Mouse (Mus musculus) small intestine, adult 2 months (tissue): ENCODE results near the gene Edem2. TPM values are rescaled to one million over a fixed set of nuclear protein-coding genes. Genes with fewer than 3 reads are reported as not detected.

ENCODE experiments used
- H3K27ac ChIP-seq: fragments of 200-500 bp; 2 replicates; pipeline ENCODE4 v1.5.1; 2012; ENCODE audit warnings: low read depth, low read length, control low read depth, inconsistent platforms; ENCODE audit not compliant: insufficient read depth
- H3K27me3 ChIP-seq: fragments of 200-500 bp; 2 replicates; pipeline ENCODE4 v1.6.1; 2012; ENCODE audit warnings: mild to moderate bottlenecking, moderate library complexity, low read length, inconsistent platforms; ENCODE audit not compliant: control insufficient read depth, insufficient read depth
- H3K36me3 ChIP-seq: fragments of 200-500 bp; 2 replicates; pipeline ENCODE4 v1.6.1; 2012; ENCODE audit warnings: mild to moderate bottlenecking, low read length, control low read depth, inconsistent platforms; ENCODE audit not compliant: control insufficient read depth, insufficient read depth
- H3K4me1 ChIP-seq: fragments of 200-500 bp; 2 replicates; pipeline ENCODE4 v1.6.1; 2012; ENCODE audit warnings: low read length, inconsistent platforms, mixed read lengths; ENCODE audit not compliant: control insufficient read depth, insufficient read depth, insufficient read length
- H3K4me3 ChIP-seq: fragments of 200-500 bp; 2 replicates; pipeline ENCODE4 v1.5.1; 2012; ENCODE audit warnings: low read depth, mild to moderate bottlenecking, control low read depth, inconsistent platforms, low read length, moderate library complexity
- CTCF ChIP-seq: fragments of 200-500 bp; IDR thresholded peaks from 2 replicates; pipeline ENCODE4 v1.5.1; 2012; ENCODE audit warnings: low read depth, mild to moderate bottlenecking, control low read depth, inconsistent platforms, low read length, moderate library complexity, mixed read lengths; ENCODE audit not compliant: insufficient replicate concordance, insufficient read length; ENCODE audit errors: extremely low read depth
- POLR2A ChIP-seq: fragments of 200-500 bp; IDR thresholded peaks from 2 replicates; pipeline ENCODE4 v1.6.1; 2012; ENCODE audit warnings: low read depth, mild to moderate bottlenecking, control low read depth, inconsistent platforms, low read length, moderate library complexity
- WGBS: fragments of 180-500 bp; shearing (Covaris S2); methylation state at CpG from one replicate; pipeline ENCODE4 v1.1.7; 2018; 5-methylcytosine and 5-hydroxymethylcytosine counted together
- polyA plus RNA-seq: library from polyadenylated mRNA; depleted of rRNA; stranded (reverse); fragments of >200 nt; gene quantifications from 2 replicates; pipeline ENCODE4 v1.2.3, GENCODE M21; 2012

Edem2 gene
- polyA plus RNA-seq, 1 experiment = 96.4 TPM

DNA sequence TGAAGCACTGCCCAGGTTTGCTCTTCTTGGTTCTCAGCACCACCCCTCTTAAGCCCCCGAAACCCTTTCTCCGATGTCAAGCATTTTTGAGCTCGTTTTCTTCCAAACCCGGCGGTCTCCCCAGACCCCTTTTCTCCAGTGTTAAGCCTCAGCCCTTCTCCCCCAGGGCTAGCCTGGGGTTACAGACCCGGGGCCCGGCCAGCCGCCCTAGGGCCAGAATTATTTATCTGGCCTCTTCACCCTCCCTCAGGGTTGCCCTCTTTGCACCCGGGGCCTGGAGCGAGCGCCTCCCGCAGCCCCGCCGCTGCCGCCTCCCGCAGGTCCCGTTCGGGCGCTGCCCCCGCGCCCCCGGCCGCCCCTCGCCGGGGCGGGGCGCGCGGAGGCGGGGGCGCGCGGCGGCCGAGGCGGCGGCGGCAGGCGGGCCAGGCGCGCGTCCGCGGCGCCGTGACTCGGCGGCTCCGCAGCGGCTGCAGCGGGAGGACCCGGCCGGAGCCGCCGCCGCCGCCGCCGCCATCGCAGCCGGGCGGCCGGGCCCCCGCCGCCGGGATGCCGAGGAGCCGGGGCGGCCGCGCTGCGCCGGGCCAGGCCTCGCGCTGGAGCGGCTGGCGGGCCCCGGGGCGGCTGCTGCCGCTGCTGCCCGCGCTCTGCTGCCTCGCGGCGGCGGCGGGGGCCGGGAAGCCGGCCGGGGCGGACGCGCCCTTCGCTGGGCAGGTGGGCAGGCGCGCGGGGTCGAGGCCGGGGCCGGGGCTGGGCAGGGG lies 45.8 kb upstream of the Edem2 start, which contains the start of gene Mmp24:
Gene Mmp24 (plus strand): TSS at position 416 of the 758 bp plus-strand sequence.
- no peaks in the 10 kb centered on the region for H3K36me3 ChIP-seq
- H3K4me3 ChIP-seq = peak within 1 kb of the TSS; percentile 45
- WGBS = 21% methylated on average over 100 of the region's 100 CpGs
- peaks cover 3% of the 10 kb centered on the region for H3K4me1 ChIP-seq
- TF ChIP-seq POLR2A = no peak
- TF ChIP-seq CTCF = no peak
- H3K27ac ChIP-seq = no peak within 1 kb of the TSS
- H3K27me3 ChIP-seq = peaks cover 33% of the 10 kb centered on the region

DNA sequence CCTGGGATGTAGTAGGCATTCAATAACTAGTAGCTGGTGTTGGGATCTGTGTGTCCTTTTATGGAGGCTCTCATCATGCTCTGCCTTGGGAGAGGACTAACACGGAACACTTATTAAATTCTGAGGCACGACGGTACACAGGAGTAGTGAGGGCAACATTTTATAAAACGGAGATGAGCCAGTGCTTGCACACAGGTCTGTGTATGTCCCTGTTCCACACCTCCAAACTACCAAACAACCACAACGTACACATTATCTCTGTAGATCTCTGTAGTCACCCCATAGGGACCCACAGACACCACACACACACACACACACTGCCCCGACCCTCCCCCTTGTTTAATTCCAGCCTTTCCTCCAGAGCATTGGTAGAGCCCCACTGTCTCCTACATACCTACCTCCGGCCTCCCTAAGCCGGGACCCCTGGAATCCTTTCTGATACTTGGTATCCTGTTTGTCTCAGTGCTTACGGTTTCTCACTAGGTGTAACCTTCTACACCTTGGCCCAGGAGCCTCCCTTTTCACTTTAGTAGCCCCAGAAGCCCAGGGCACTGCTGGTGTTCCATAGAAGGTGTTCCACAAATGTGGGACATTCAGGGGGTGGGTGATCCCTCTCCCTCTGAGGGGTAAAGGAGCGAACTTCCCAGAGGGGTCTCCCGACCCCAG lies 45.1 kb upstream of the Edem2 start:
- Histone ChIP-seq H3K4me3 (no peak overlapping the region), H3K4me1 (peaks cover 3% of the 10 kb centered on the region), H3K27ac (no peak overlapping the region), H3K36me3 (no peaks in the 10 kb centered on the region), H3K27me3 (peaks cover 33% of the 10 kb centered on the region)
- WGBS = 46% methylated on average over 11 of the region's 11 CpGs
- TF ChIP-seq POLR2A = no peak
- TF ChIP-seq CTCF = no peak

DNA sequence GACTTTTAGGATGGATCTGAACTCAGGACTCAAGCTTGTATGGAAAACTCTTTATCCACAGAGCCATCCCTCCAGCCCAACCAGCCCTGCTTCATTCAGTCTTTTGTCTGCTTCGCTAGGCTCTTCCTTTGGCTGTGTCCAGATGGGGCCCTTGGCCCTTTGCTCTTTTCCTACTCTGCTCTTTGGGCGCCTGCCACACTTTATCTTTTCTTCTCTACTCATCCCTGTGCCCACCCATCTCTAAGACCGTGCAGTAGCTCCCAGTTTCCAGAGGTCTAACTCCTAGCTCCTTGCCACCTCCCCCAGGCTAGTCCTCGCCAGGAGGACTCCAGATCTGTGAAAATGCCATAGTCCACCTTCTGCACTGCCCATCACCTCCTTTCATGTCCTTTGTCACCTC lies 44.4 kb upstream of the Edem2 start:
- H3K27ac ChIP-seq = no peak overlapping the region
- 50% methylated on average over 4 of the region's 4 CpGs for WGBS
- H3K36me3 ChIP-seq = no peaks in the 10 kb centered on the region
- peaks cover 3% of the 10 kb centered on the region for H3K4me1 ChIP-seq
- no peak for TF ChIP-seq POLR2A
- TF ChIP-seq CTCF = no peak
- H3K27me3 ChIP-seq = peaks cover 33% of the 10 kb centered on the region
- H3K4me3 ChIP-seq = no peak overlapping the region

DNA sequence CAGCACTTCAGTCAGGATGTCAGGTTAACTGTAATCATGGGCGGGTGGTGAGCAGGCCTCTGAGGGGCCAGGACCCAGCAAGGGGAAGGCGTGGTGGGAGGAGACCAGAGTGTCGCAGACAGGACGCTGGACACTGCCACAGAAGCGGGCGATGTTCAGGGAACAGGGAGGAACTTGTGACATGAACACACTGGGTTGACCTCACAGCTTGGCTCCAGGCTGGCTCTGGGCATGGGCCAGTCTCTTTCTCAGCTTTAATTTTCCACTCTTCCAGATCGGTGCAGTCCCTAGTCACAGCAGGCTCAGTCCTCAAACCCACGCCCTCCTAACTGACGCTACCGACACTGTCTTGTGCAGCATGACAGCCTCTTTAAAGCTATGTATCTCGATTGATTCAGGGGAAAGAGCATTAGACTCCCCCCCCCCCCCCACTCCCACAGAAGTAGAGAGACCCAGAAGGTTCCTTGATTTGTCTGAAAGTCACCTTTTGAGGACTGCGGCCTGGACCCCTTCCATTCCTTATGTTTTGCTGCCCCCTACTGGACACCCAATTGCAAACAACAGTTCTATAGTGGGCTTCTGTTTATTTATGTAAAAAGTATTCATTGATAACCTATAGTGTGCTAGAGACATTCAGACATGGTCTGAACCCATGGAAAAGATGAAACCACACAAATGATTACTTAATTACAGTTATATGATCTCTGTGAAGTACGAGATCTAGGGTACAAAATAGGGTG lies 35.6 kb upstream of the Edem2 start:
- Histone ChIP-seq H3K36me3 (no peaks in the 10 kb centered on the region), H3K27me3 (no peaks in the 10 kb centered on the region), H3K27ac (no peak overlapping the region), H3K4me3 (no peak overlapping the region), H3K4me1 (no peaks in the 10 kb centered on the region)
- TF ChIP-seq CTCF (peak; percentile 40; the same call in 1 of the 2 replicates), POLR2A (no peak)
- WGBS = 59% methylated on average over 13 of the region's 13 CpGs

DNA sequence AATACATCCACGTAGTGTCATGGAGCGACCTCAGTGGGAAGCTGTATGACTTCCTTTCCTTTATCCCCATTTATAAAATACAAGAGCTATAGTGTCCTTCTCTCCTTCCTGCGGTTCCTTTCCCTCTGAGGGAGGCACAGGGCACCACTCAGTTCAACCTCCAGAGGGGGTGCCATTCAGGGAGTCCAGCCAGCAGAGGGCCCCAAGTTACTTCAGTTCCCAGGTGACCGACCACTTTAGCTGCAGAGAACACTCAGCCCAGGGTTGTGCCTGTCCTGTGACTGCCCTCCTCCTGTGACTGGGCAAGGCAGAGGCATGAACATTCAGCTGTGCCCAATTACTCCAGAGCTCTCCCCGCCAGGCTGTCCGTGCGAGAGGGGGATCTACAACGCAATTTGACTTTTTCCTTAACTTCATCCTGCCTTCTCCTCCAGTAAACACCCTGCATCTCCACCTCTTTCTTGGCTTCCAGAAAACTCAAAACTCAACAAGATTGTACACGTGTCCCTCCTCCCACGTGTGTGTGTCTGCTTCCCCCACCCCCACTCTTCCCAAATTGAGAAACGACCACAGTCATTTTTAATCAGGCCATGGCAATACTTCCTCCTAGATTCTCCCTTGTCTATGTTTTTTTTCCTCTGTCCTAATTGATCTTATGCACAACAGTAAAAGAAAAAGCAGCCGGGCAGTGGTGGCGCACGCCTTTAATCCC lies 27.7 kb upstream of the Edem2 start:
- Histone ChIP-seq H3K27me3 (peaks cover 4% of the 10 kb centered on the region; the same call in 1 of the 2 replicates), H3K4me1 (no peaks in the 10 kb centered on the region), H3K27ac (no peak overlapping the region), H3K4me3 (no peak overlapping the region), H3K36me3 (no peaks in the 10 kb centered on the region)
- WGBS = 60% methylated on average over 14 of the region's 14 CpGs
- no peak for TF ChIP-seq CTCF

DNA sequence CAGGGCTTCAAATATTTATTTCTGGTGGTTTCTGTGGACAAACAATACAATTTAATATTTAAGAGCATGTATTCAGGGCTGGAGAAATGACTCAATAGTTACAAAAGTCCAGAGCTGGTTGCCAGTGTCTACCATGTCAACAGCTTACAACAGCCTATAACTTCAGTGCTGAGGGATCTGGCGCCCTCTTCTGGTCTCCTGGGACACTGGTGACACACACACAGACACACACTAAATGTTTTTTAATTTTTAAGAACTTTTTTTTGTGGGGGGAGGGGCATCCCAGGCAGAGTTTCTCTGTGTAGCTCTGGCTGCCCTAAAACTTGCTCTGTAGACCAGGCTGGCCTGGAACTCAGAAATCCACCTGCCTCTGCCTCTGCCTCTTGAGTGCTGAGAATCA lies 26.5 kb upstream of the Edem2 start:
- Histone ChIP-seq H3K4me1 (peaks cover 3% of the 10 kb centered on the region; the same call in 1 of the 2 replicates), H3K4me3 (no peak overlapping the region), H3K27me3 (peaks cover 14% of the 10 kb centered on the region; the same call in 1 of the 2 replicates), H3K36me3 (no peaks in the 10 kb centered on the region), H3K27ac (no peak overlapping the region)
- 3% methylated on average over 1 of the region's 1 CpGs for WGBS
- TF ChIP-seq CTCF (peak; percentile 58; the same call in 1 of the 2 replicates), POLR2A (no peak)
